Mouse (Mus musculus) midbrain, embryonic 13.5 days (tissue): ENCODE results near the gene Srsf2. TPM values are rescaled to one million over a fixed set of nuclear protein-coding genes. Genes with fewer than 3 reads are reported as not detected.

Experiments used
- polyA plus RNA-seq: library from polyadenylated mRNA; unstranded; fragments of >200 nt; fragmentation: Nextera tagmentation; extraction: Ambion mirVana; gene quantifications from 2 replicates; pipeline ENCODE4 v1.2.1, GENCODE M21; 2015

Gene Srsf2
- polyA plus RNA-seq, 1 experiment from 2014 or later, result 659 TPM

Other genes with a start within 250 kb of the Srsf2 start
- 0.76 and 0.77 TPM in 2 replicates for gene Rhbdf2, start 226.1 kb downstream of the Srsf2 start, polyA plus RNA-seq
- 1.0 and 1.2 TPM in 2 replicates for gene Prcd, start 199.6 kb downstream of the Srsf2 start, polyA plus RNA-seq
- 8.8 TPM in 2 replicates for gene Cygb, start 198.8 kb downstream of the Srsf2 start, polyA plus RNA-seq
- gene St6galnac1, start 77.6 kb downstream of the Srsf2 start, polyA plus RNA-seq, result not detected in 2 replicates
- 32.5 and 40.4 TPM in 2 replicates for gene Mxra7, start 25.0 kb downstream of the Srsf2 start, polyA plus RNA-seq
- 79.0 and 80.0 TPM in 2 replicates for gene Mettl23, start 9.8 kb downstream of the Srsf2 start, polyA plus RNA-seq
- 78.7 and 84.0 TPM in 2 replicates for gene Jmjd6, start 9.6 kb downstream of the Srsf2 start, polyA plus RNA-seq
- gene Mfsd11, start 654 bp downstream of the Srsf2 start, polyA plus RNA-seq, result 48.3 and 48.8 TPM in 2 replicates
- 16.8 and 21.8 TPM in 2 replicates for gene Mgat5b, start 65.8 kb upstream of the Srsf2 start, polyA plus RNA-seq